Mouse (Mus musculus) kidney, adult 2 months (tissue): ENCODE measurements around the gene Calm4. TPM values are rescaled to one million over a fixed set of nuclear protein-coding genes. Genes with fewer than 3 reads are reported as not detected.

Experiments
- DNase-seq: peaks from one replicate; pipeline ENCODE4 v3.0.0; 2021
- H3K27ac ChIP-seq: fragments of 200-500 bp; 2 replicates; pipeline ENCODE4 v1.5.1; 2012; ENCODE audit warnings: low read depth, low read length, control low read depth, inconsistent platforms; ENCODE audit not compliant: insufficient read depth
- H3K27me3 ChIP-seq: fragments of 200-500 bp; replicated peaks from 2 replicates; pipeline ENCODE4 v1.6.1; 2012; ENCODE audit warnings: mild to moderate bottlenecking, moderate library complexity, low read length, inconsistent platforms; ENCODE audit not compliant: control insufficient read depth, insufficient read depth
- H3K36me3 ChIP-seq: fragments of 200-500 bp; 2 replicates; pipeline ENCODE4 v1.6.1; 2012; ENCODE audit warnings: mild to moderate bottlenecking, moderate library complexity, low read length, inconsistent platforms; ENCODE audit not compliant: control insufficient read depth, insufficient read depth
- H3K4me1 ChIP-seq: fragments of 200-500 bp; 2 replicates; pipeline ENCODE4 v1.6.1; 2011; ENCODE audit warnings: low read length; ENCODE audit not compliant: control insufficient read depth, insufficient read depth
- H3K4me3 ChIP-seq: fragments of 200-500 bp; 2 replicates; pipeline ENCODE4 v1.5.1; 2011; ENCODE audit warnings: mild to moderate bottlenecking, low read depth, low read length, control low read depth; ENCODE audit not compliant: insufficient read depth
- CTCF ChIP-seq: fragments of 200-500 bp; conservative IDR thresholded peaks from 2 replicates; pipeline ENCODE4 v1.5.1; 2011; ENCODE audit warnings: low read depth, mild to moderate bottlenecking, control low read depth, low read length, moderate library complexity, mixed read lengths; ENCODE audit not compliant: insufficient read depth, insufficient read length
- POLR2A ChIP-seq: fragments of 200-500 bp; IDR thresholded peaks from one replicate; pipeline ENCODE4 v1.6.1; 2011; ENCODE audit warnings: low read depth, low read length, control low read depth
- WGBS: fragments of 180-500 bp; shearing (Covaris S2); methylation state at CpG from one replicate; pipeline ENCODE4 v1.1.7; 2018; 5-methylcytosine and 5-hydroxymethylcytosine counted together
- polyA plus RNA-seq: library from polyadenylated mRNA; depleted of rRNA; stranded (reverse); fragments of >200 nt; gene quantifications from 2 replicates; pipeline ENCODE4 v1.2.3, GENCODE M21; 2012

Gene Calm4
- polyA plus RNA-seq, 1 experiment: not detected

DNA sequence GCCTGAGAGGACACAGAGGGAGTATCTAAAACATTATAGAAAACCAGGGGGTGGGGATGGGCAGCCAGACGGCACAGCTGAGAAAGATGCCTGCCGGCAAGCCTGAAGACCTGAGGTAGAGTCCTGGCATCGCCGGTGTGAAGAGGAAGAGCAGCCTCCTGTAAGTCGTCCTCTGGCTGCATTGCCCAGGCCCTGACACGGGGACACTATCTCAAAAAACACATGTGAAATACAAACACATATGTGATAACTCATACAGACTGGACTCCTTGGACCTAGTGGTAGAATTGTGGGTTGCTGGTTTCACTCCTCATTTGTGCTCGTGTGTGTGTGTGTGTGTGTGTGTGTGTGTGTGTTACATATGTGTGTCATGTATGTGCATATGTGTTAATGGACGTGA is 23.7 kb downstream of the Calm4 start:
- H3K4me3 ChIP-seq: no peak overlapping the region
- no peaks in the 10 kb centered on the region for H3K36me3 ChIP-seq
- H3K27me3 ChIP-seq: no peaks in the 10 kb centered on the region
- TF ChIP-seq POLR2A: no peak
- no peak overlapping the region for H3K27ac ChIP-seq
- H3K4me1 ChIP-seq: no peaks in the 10 kb centered on the region
- DNase-seq: no peak
- 91% methylated on average over 8 of the region's 8 CpGs for WGBS

DNA sequence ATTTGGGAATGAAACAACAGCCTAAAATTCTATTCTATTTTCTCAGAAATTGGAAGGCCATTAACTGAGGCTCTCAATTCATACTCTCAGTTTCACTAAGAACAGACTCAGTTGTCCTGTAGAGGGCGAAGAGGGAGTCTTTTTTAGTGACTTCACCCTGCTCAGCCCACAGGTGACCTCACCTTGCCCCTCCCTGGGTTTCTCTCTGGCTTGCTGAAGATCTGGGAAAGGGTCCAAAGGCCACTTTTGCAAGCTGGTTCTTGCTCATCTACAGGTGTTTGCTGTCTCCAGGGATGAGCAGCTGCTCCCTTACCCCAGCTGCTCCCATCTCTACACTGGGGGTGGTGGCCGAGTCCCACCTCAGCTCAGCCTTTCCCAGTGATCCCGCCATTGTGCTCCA is 24.8 kb downstream of the Calm4 start:
- TF ChIP-seq CTCF: no peak
- TF ChIP-seq POLR2A: no peak
- no peaks in the 10 kb centered on the region for H3K36me3 ChIP-seq
- H3K27me3 ChIP-seq: no peaks in the 10 kb centered on the region
- no peak overlapping the region for H3K4me3 ChIP-seq
- no peak overlapping the region for H3K27ac ChIP-seq
- WGBS: 63% methylated on average over 3 of the region's 3 CpGs
- peak; percentile 26 for DNase-seq
- H3K4me1 ChIP-seq: no peaks in the 10 kb centered on the region

DNA sequence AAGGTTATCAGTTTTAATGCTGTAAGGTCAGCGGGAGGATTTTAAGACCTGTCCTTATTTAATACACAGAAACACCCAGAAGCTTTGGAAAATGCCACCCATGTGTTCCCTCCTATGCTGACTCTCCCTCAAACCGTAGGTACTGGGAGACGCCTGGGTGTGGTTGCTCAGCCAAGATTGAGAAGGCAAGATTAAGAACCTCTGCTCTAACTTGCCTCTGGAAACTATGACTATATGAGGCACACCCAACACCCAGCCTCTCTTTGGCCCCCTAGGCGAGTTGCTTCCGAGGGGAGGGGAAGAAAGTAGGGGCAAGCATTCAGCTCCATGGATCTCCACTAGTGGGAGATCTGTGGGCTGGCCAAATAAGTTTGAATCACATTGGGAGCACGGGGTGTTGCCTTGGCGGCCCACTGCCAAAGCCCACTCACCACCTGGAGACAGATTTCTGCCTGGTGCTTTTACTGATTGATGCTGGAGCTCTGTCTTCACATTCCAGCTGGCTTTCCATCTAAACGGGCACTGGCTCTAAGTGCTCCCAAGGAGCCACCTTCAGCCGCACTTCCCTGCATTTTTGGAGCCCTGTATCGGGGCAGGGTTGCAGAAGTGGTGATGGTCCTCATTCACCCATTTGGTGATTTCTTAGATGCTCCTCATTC is 25.5 kb downstream of the Calm4 start:
- no peak for TF ChIP-seq POLR2A
- no peak for TF ChIP-seq CTCF
- no peak overlapping the region for H3K27ac ChIP-seq
- no peaks in the 10 kb centered on the region for H3K36me3 ChIP-seq
- 90% methylated on average over 10 of the region's 10 CpGs for WGBS
- DNase-seq: no peak
- H3K4me1 ChIP-seq: no peaks in the 10 kb centered on the region
- no peaks in the 10 kb centered on the region for H3K27me3 ChIP-seq
- no peak overlapping the region for H3K4me3 ChIP-seq

DNA sequence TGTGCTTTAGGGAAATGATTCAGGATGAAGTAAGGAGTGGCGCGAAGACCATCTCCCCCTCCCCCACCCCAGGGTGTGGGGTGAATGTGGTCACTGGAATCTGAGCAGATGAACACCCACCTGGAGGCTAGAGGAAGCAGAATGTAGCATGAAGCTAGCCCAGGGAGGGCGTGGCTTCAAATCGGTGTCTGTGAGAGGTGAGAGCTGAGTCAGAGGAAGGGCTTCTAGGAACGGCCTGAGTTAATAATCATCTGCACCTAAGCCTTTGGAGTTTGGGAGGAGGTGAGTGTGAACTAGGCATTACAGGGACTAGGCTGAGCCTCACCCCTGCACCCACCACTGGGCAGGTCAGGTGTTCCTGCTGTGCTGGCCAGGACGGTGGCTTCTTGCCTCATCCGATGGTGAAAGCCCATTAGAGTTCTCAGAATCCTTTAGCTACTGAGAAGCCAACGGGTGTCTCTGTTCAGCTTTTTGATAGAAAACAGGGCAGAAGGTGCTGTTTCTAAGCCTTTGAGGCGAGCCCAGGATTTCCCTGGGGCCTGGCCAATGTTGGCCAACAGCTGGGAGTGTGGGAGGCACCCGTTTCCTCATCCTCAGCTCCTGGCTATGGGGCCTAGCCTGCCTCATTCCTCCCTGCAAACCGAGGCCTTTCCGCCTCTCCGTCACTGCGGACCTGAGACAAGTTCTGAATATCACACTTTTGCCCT is 28.2 kb downstream of the Calm4 start:
- Histone ChIP-seq H3K4me3 (no peak overlapping the region), H3K27me3 (no peaks in the 10 kb centered on the region), H3K36me3 (no peaks in the 10 kb centered on the region), H3K27ac (no peak overlapping the region), H3K4me1 (no peaks in the 10 kb centered on the region)
- DNase-seq: peak; percentile 76
- 66% methylated on average over 14 of the region's 14 CpGs for WGBS
- TF ChIP-seq CTCF (no peak), POLR2A (no peak)

DNA sequence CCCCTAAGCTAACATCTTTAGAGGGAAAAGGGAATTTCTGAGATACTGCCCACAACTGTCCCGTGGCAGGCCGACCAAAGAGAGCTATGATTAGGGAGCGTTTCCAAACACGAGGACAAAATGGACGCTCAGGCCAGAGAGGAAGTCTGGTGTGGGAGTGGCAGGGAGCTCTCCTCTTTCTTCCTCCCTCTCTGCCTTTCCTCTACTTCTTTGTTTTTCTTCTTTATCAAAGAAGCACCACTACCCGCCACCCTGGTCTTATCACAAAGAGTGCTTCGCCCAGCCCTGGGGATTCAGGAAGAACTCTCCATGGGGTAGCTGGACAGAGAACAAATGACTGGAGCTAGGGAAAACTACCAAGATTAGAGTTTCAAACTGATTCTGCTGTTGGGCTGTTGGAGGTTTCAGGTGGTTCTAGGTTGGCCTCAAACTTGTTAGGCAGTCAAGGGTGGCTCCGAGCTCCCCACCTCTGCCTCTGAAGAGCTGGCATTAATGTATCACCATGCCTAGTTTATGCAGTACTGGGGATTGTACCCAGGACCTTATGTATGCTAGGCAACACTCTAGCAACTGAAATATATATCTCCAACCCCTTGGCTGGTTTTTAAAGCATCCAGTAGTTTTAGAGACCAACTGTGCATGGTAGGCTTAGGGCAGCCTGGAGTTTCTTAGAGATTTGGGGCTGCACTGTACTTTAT is 28.9 kb downstream of the Calm4 start:
- Histone ChIP-seq H3K4me3 (no peak overlapping the region), H3K27ac (no peak overlapping the region), H3K27me3 (no peaks in the 10 kb centered on the region), H3K36me3 (no peaks in the 10 kb centered on the region), H3K4me1 (no peaks in the 10 kb centered on the region)
- DNase-seq: no peak
- TF ChIP-seq CTCF: no peak
- TF ChIP-seq POLR2A: no peak
- 89% methylated on average over 8 of the region's 8 CpGs for WGBS

DNA sequence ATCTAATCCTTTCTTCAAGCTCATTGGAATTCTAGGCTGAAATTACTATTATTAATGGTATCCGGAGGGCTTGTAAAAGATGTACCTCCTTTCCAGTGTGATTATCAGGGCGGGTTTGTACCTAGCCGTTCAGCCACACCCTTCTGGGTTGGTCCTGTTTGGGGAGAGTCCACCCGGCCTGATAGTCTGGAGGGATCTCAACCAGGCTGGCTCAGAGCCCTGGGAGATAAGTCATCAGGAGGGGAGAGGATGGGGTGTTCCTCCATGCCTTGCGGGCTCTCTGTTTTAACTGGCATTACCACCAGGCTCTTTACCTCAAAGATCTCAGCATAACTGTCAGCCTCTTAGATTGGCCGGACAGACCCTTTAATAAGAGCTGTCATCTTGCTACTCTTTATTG is 29.6 kb downstream of the Calm4 start:
- no peak for DNase-seq

DNA sequence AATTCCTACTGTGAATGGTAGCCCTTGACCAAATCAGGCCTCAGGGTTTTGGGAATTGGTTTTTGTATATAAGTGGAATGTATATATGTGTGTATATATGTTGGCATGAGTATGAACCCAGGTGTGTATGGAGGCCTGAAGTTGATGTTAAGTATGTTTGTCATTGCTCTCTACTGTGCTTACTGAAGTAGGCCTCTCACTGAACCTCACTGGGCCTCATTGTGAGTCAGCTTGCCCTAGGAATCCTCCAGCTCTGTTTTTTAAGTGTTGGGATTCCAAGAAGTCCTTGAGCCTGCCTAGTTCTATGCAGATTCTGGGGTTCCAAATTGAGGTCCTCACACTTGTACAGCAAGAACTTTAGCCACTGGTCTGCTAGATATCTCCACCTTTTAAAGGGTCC is 32.3 kb downstream of the Calm4 start:
- no peaks in the 10 kb centered on the region for H3K4me1 ChIP-seq
- H3K27ac ChIP-seq: no peak overlapping the region
- no peak for TF ChIP-seq POLR2A
- TF ChIP-seq CTCF: no peak
- H3K36me3 ChIP-seq: no peaks in the 10 kb centered on the region
- no peak overlapping the region for H3K4me3 ChIP-seq
- H3K27me3 ChIP-seq: no peaks in the 10 kb centered on the region
- DNase-seq: no peak

More for the DNA sequence above, 29.6 kb downstream of the Calm4 start:
- Histone ChIP-seq H3K36me3 (no peaks in the 10 kb centered on the region), H3K27ac (no peak overlapping the region), H3K4me1 (no peaks in the 10 kb centered on the region), H3K27me3 (no peaks in the 10 kb centered on the region), H3K4me3 (no peak overlapping the region)
- 93% methylated on average over 6 of the region's 6 CpGs for WGBS
- no peak for TF ChIP-seq CTCF
- no peak for TF ChIP-seq POLR2A
